Mouse (Mus musculus): ENCODE results near the gene Vnn3.
A peak's percentile ranks its signal among the peaks of the same experiment; 100 is the strongest.

The Vnn3 gene

GRCm38 (mm10) chr10:23840496-23840895, 10.8 kb upstream of the Vnn3 start:
- DNase-seq (ENCODE audit: low read depth, low spot score), result peak; percentile 46
- H3K27me3 ChIP-seq (ENCODE audit: control insufficient read depth, insufficient read depth, low read length, poor library complexity, severe bottlenecking), result no peaks in the 10 kb centered on the region
- H3K36me3 ChIP-seq (ENCODE audit: control insufficient read depth, insufficient read depth, low read length, poor library complexity, severe bottlenecking), result no peaks in the 10 kb centered on the region

DNA sequence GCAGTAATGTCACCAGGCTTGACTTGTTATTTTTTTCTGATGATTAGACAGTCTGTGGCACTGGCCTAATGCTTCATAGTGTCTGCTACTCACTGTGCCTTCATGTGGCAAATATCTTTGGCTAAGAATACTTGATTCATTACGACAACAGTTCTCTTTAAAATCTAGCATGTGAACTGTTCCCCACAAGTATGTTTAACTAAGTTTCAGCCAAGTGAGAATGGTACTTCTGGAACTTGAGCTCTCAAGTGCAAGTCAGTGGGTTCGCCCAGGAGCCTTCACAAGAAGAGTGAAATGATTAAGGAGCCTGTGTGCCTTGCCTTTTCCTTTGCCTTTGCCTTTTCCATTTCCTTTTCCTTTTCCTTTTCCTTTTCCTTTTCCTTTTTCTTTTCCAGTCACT, 834 bp downstream of the Vnn3 start:
- H3K27me3 ChIP-seq (ENCODE audit: control insufficient read depth, insufficient read depth, low read length, poor library complexity, severe bottlenecking), result no peaks in the 10 kb centered on the region
- DNase-seq (ENCODE audit: low read depth, low spot score), result no peak
- H3K36me3 ChIP-seq (ENCODE audit: control insufficient read depth, insufficient read depth, low read length, poor library complexity, severe bottlenecking), result no peaks in the 10 kb centered on the region

GRCm38 (mm10) chr10:23864362-23865312, 13.4 kb downstream of the Vnn3 start:
- no peak for DNase-seq (ENCODE audit: low read depth, low spot score)
- Histone ChIP-seq H3K27me3 (ENCODE audit: control insufficient read depth, insufficient read depth, low read length, poor library complexity, severe bottlenecking) (no peaks in the 10 kb centered on the region), H3K36me3 (ENCODE audit: control insufficient read depth, insufficient read depth, low read length, poor library complexity, severe bottlenecking) (no peaks in the 10 kb centered on the region)

- peak; percentile 10 for DNase-seq (ENCODE audit: low read depth, low spot score)
- no peaks in the 10 kb centered on the region for H3K36me3 ChIP-seq (ENCODE audit: control insufficient read depth, insufficient read depth, low read length, poor library complexity, severe bottlenecking)
- H3K27me3 ChIP-seq (ENCODE audit: control insufficient read depth, insufficient read depth, low read length, poor library complexity, severe bottlenecking), result no peaks in the 10 kb centered on the region
Observed at GRCm38 (mm10) chr10:23880695-23881094, 29.4 kb downstream of the Vnn3 start.

GRCm38 (mm10) chr10:23884910-23885309, 33.6 kb downstream of the Vnn3 start:
- Histone ChIP-seq H3K36me3 (ENCODE audit: control insufficient read depth, insufficient read depth, low read length, poor library complexity, severe bottlenecking) (no peaks in the 10 kb centered on the region), H3K27me3 (ENCODE audit: control insufficient read depth, insufficient read depth, low read length, poor library complexity, severe bottlenecking) (no peaks in the 10 kb centered on the region)
- no peak for DNase-seq (ENCODE audit: low read depth, low spot score)

GRCm38 (mm10) chr10:23886060-23886459, 34.8 kb downstream of the Vnn3 start:
- no peaks in the 10 kb centered on the region for H3K27me3 ChIP-seq (ENCODE audit: control insufficient read depth, insufficient read depth, low read length, poor library complexity, severe bottlenecking)
- DNase-seq (ENCODE audit: low read depth, low spot score), result no peak
- H3K36me3 ChIP-seq (ENCODE audit: control insufficient read depth, insufficient read depth, low read length, poor library complexity, severe bottlenecking), result no peaks in the 10 kb centered on the region

- Histone ChIP-seq H3K27me3 (ENCODE audit: control insufficient read depth, insufficient read depth, low read length, poor library complexity, severe bottlenecking) (no peaks in the 10 kb centered on the region), H3K36me3 (ENCODE audit: control insufficient read depth, insufficient read depth, low read length, poor library complexity, severe bottlenecking) (no peaks in the 10 kb centered on the region)
- no peak for DNase-seq (ENCODE audit: low read depth, low spot score)
Observed at GRCm38 (mm10) chr10:23892987-23893386, 41.7 kb downstream of the Vnn3 start.

DNA sequence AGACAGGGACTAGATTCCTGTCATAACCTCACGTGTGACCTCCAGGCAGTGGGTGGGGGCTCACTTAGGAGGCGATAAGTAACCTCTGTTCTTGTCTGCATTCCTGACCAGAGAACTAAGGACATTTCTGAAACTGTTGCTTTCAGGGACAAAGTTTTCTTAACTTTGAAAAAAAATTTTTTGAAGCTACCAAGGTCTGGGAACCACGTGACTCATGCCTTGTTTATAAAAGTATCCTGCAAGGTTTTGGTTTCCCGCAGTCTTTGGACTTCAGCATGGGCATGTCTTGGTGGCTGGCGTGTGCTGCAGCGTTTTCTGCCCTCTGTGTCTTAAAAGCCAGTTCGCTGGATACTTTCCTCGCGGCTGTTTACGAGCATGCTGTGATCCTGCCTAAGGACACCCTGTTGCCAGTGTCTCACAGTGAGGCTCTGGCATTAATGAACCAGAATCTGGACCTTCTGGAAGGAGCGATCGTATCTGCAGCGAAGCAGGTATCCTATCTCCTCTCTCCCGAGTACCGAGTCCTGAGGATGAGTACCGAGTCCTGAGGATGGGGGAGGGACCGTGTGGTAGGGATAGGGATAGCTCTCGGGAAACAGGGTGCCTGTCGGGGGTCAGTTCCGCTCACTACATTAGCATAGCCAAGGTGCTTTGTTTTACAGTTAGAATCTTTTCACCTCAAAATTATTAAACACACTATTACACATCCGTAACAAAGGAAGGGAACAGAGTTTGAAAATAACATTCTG, 43.5 kb downstream of the Vnn3 start, which contains the start of gene Vnn1:
TSS of gene Vnn1 (plus strand) at position 88 of the 749 bp plus-strand sequence.
- Histone ChIP-seq H3K27me3 (ENCODE audit: control insufficient read depth, insufficient read depth, low read length, poor library complexity, severe bottlenecking) (no peaks in the 10 kb centered on the region), H3K36me3 (ENCODE audit: control insufficient read depth, insufficient read depth, low read length, poor library complexity, severe bottlenecking) (no peaks in the 10 kb centered on the region)
- no peak for DNase-seq (ENCODE audit: low read depth, low spot score)

DNA sequence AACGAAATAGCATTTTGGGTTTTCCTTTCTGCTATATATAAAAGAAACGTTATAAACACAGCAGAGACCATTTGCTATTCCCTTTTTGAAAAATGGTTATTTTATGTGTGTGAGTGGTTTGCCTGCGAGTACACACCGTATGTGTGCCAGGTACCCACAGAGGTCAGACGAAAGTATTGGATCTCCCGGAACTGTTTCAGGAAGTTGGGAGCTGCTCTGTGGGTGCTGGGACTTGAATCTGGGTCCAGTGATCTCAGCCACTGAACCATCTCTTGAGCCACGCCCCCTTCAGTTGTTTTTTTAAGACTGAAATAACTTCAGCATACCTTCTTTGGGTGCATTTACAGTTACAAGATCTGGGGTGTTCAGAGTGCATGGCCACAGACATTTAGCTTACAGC, 44.1 kb downstream of the Vnn3 start:
- Histone ChIP-seq H3K27me3 (ENCODE audit: control insufficient read depth, insufficient read depth, low read length, poor library complexity, severe bottlenecking) (no peaks in the 10 kb centered on the region), H3K36me3 (ENCODE audit: control insufficient read depth, insufficient read depth, low read length, poor library complexity, severe bottlenecking) (no peaks in the 10 kb centered on the region)
- no peak for DNase-seq (ENCODE audit: low read depth, low spot score)

- Histone ChIP-seq H3K36me3 (ENCODE audit: control insufficient read depth, insufficient read depth, low read length, poor library complexity, severe bottlenecking) (no peaks in the 10 kb centered on the region), H3K27me3 (ENCODE audit: control insufficient read depth, insufficient read depth, low read length, poor library complexity, severe bottlenecking) (no peaks in the 10 kb centered on the region)
- no peak for DNase-seq (ENCODE audit: low read depth, low spot score)
Observed at GRCm38 (mm10) chr10:23901119-23901518, 49.9 kb downstream of the Vnn3 start.

DNA sequence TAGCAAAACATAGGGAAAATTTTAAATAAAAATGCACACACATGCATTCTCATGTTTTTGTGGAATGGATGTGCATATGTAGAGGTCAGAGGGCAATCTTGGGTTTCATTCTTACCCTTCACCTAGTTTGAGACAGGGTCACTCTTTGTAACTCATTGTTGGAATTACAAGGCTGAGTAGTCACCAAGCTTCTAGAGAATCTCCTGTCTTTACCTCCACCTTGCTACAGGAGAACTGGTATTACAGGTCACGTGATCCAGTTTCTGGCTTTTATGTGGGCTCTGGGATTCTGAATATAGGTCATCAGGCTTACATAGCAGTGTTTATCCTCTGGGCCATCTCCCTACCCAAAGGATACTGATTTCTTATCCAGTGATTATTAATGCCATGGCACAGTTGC, 54.4 kb downstream of the Vnn3 start:
- H3K27me3 ChIP-seq (ENCODE audit: control insufficient read depth, insufficient read depth, low read length, poor library complexity, severe bottlenecking), result no peaks in the 10 kb centered on the region
- no peaks in the 10 kb centered on the region for H3K36me3 ChIP-seq (ENCODE audit: control insufficient read depth, insufficient read depth, low read length, poor library complexity, severe bottlenecking)
- no peak for DNase-seq (ENCODE audit: low read depth, low spot score)
